Mouse (Mus musculus) heart, embryonic 15.5 days (tissue): ENCODE data around the gene Cic. TPM values are rescaled to one million over a fixed set of nuclear protein-coding genes. Genes with fewer than 3 reads are reported as not detected.

Experiments
- ATAC-seq: fragments of 200-750 bp; cut with Nextera tagmentation; replicated peaks from 2 replicates; pipeline ENCODE4 v1.8.0; 2017; ENCODE audit warnings: low read depth, moderate TSS enrichment; ENCODE audit not compliant: insufficient number of reproducible peaks, insufficient read depth, low FRiP score
- H3K27ac ChIP-seq: fragments of 300-500 bp; sonication (generic); 2 replicates; pipeline ENCODE4 v1.5.1; 2015; ENCODE audit warnings: mild to moderate bottlenecking, inconsistent platforms
- H3K27me3 ChIP-seq: fragments of 300-500 bp; sonication (generic); 2 replicates; pipeline ENCODE4 v1.6.1; 2015; ENCODE audit warnings: inconsistent platforms
- H3K36me3 ChIP-seq: fragments of 300-500 bp; sonication (generic); 2 replicates; pipeline ENCODE4 v1.6.1; 2015; ENCODE audit warnings: mild to moderate bottlenecking, inconsistent platforms
- H3K4me1 ChIP-seq: fragments of 300-500 bp; sonication (generic); replicated peaks from 2 replicates; pipeline ENCODE4 v1.6.1; 2015; ENCODE audit warnings: inconsistent platforms
- H3K4me2 ChIP-seq: fragments of 300-500 bp; sonication (generic); 2 replicates; pipeline ENCODE4 v1.6.1; 2015; ENCODE audit warnings: inconsistent platforms, mild to moderate bottlenecking, moderate library complexity
- H3K4me3 ChIP-seq: fragments of 300-500 bp; sonication (generic); 2 replicates; pipeline ENCODE4 v1.5.1; 2015; ENCODE audit warnings: mild to moderate bottlenecking, inconsistent platforms
- H3K9ac ChIP-seq: fragments of 300-500 bp; sonication (generic); 2 replicates; pipeline ENCODE4 v1.6.1; 2015; ENCODE audit warnings: mild to moderate bottlenecking, inconsistent platforms
- H3K9me3 ChIP-seq: fragments of 300-500 bp; sonication (generic); replicated peaks from 2 replicates; pipeline ENCODE4 v1.6.1; 2016; ENCODE audit warnings: inconsistent platforms
- WGBS: fragments of 180-500 bp; shearing (Covaris S2); methylation state at CpG from one replicate; pipeline ENCODE4 v1.1.7; 2015; ENCODE audit warnings: mixed read lengths; 5-methylcytosine and 5-hydroxymethylcytosine counted together
- polyA plus RNA-seq: library from polyadenylated mRNA; unstranded; fragments of >200 nt; fragmentation: Nextera tagmentation; extraction: Ambion mirVana; gene quantifications from 2 replicates; pipeline ENCODE4 v1.2.1, GENCODE M21; 2015

Gene Cic
- polyA plus RNA-seq, 1 experiment from 2014 or later = 22.9 TPM

- H3K4me3 ChIP-seq = no peak overlapping the region
- peaks cover 15% of the 10 kb centered on the region; the same call in 1 of the 2 replicates for H3K36me3 ChIP-seq
- peaks cover 71% of the 10 kb centered on the region for H3K4me1 ChIP-seq
- ATAC-seq = no peak
- no peak overlapping the region for H3K4me2 ChIP-seq
- WGBS = 79% methylated on average over 38 of the region's 38 CpGs
- H3K9ac ChIP-seq = no peak overlapping the region
- H3K9me3 ChIP-seq = no peaks in the 10 kb centered on the region
- no peaks in the 10 kb centered on the region for H3K27me3 ChIP-seq
- no peak overlapping the region for H3K27ac ChIP-seq
Observed at GRCm38 (mm10) chr7:25272445-25273258, 5.1 kb downstream of the Cic start.

- Histone ChIP-seq H3K4me1 (peaks cover 74% of the 10 kb centered on the region), H3K9me3 (no peaks in the 10 kb centered on the region), H3K27me3 (no peaks in the 10 kb centered on the region), H3K27ac (0 out of 2 replicates have a peak overlapping the region, but pooled peaks have one; percentile 19), H3K9ac (no peak overlapping the region), H3K4me3 (no peak overlapping the region), H3K4me2 (no peak overlapping the region), H3K36me3 (peaks cover 15% of the 10 kb centered on the region; the same call in 1 of the 2 replicates)
- WGBS = 84% methylated on average over 22 of the region's 22 CpGs
- ATAC-seq = no peak
Observed at GRCm38 (mm10) chr7:25273259-25274241, 6.0 kb downstream of the Cic start.

- Histone ChIP-seq H3K9me3 (no peaks in the 10 kb centered on the region), H3K27ac (no peak overlapping the region), H3K27me3 (no peaks in the 10 kb centered on the region), H3K4me2 (no peak overlapping the region), H3K36me3 (peaks cover 15% of the 10 kb centered on the region; the same call in 1 of the 2 replicates), H3K9ac (no peak overlapping the region), H3K4me3 (no peak overlapping the region), H3K4me1 (peaks cover 66% of the 10 kb centered on the region)
- WGBS = 61% methylated on average over 5 of the region's 5 CpGs
- ATAC-seq = no peak
Observed at GRCm38 (mm10) chr7:25274571-25274970, 7.1 kb downstream of the Cic start.

GRCm38 (mm10) chr7:25274996-25275395 lies 7.5 kb downstream of the Cic start:
- Histone ChIP-seq H3K27me3 (no peaks in the 10 kb centered on the region), H3K9ac (no peak overlapping the region), H3K4me2 (no peak overlapping the region), H3K27ac (peak overlapping the region; percentile 98), H3K36me3 (peaks cover 15% of the 10 kb centered on the region; the same call in 1 of the 2 replicates), H3K9me3 (no peaks in the 10 kb centered on the region), H3K4me1 (peaks cover 66% of the 10 kb centered on the region), H3K4me3 (no peak overlapping the region)
- ATAC-seq = no peak
- WGBS = 86% methylated on average over 3 of the region's 3 CpGs

- peak overlapping the region; percentile 33 for H3K4me2 ChIP-seq
- peak overlapping the region; percentile 34; the same call in 1 of the 2 replicates for H3K9ac ChIP-seq
- WGBS = 42% methylated on average over 9 of the region's 9 CpGs
- H3K27me3 ChIP-seq = no peaks in the 10 kb centered on the region
- H3K4me3 ChIP-seq = no peak overlapping the region
- H3K4me1 ChIP-seq = peaks cover 66% of the 10 kb centered on the region
- H3K9me3 ChIP-seq = no peaks in the 10 kb centered on the region
- H3K27ac ChIP-seq = peak overlapping the region; percentile 98
- no peak for ATAC-seq
- peaks cover 15% of the 10 kb centered on the region; the same call in 1 of the 2 replicates for H3K36me3 ChIP-seq
Observed at GRCm38 (mm10) chr7:25275555-25276298, 8.2 kb downstream of the Cic start.

GRCm38 (mm10) chr7:25277405-25277804 lies 9.9 kb downstream of the Cic start:
- Histone ChIP-seq H3K4me3 (0 out of 2 replicates have a peak overlapping the region, but pooled peaks have one; percentile 83), H3K36me3 (peaks cover 5% of the 10 kb centered on the region; the same call in 1 of the 2 replicates), H3K27me3 (no peaks in the 10 kb centered on the region), H3K9ac (peak overlapping the region; percentile 66), H3K4me2 (peak overlapping the region; percentile 80), H3K9me3 (no peaks in the 10 kb centered on the region), H3K27ac (peak overlapping the region; percentile 98), H3K4me1 (peaks cover 72% of the 10 kb centered on the region)
- ATAC-seq = no peak
- WGBS = 89% methylated on average over 4 of the region's 4 CpGs

GRCm38 (mm10) chr7:25277998-25278340 lies 10.5 kb downstream of the Cic start:
- 9% methylated on average over 4 of the region's 4 CpGs for WGBS
- Histone ChIP-seq H3K27ac (peak overlapping the region; percentile 98), H3K9ac (peak overlapping the region; percentile 66), H3K4me2 (peak overlapping the region; percentile 80), H3K4me1 (peaks cover 74% of the 10 kb centered on the region), H3K4me3 (peak overlapping the region; percentile 83), H3K27me3 (no peaks in the 10 kb centered on the region), H3K9me3 (no peaks in the 10 kb centered on the region), H3K36me3 (no peaks in the 10 kb centered on the region)
- ATAC-seq = no peak

- no peaks in the 10 kb centered on the region for H3K27me3 ChIP-seq
- H3K4me3 ChIP-seq = peak overlapping the region; percentile 83
- ATAC-seq = peak; percentile 48
- peak overlapping the region; percentile 66 for H3K9ac ChIP-seq
- no peaks in the 10 kb centered on the region for H3K9me3 ChIP-seq
- H3K27ac ChIP-seq = peak overlapping the region; percentile 98
- peak overlapping the region; percentile 80 for H3K4me2 ChIP-seq
- H3K36me3 ChIP-seq = no peaks in the 10 kb centered on the region
- peaks cover 76% of the 10 kb centered on the region for H3K4me1 ChIP-seq
- under 1% methylated on average over 54 of the region's 60 CpGs for WGBS
Observed at GRCm38 (mm10) chr7:25278341-25279075, 11.0 kb downstream of the Cic start.

GRCm38 (mm10) chr7:25279076-25279860 lies 11.8 kb downstream of the Cic start:
- no peaks in the 10 kb centered on the region for H3K36me3 ChIP-seq
- H3K4me2 ChIP-seq = peak overlapping the region; percentile 80
- H3K4me3 ChIP-seq = peak overlapping the region; percentile 83
- ATAC-seq = peak; percentile 38
- peak overlapping the region; percentile 98 for H3K27ac ChIP-seq
- WGBS = under 1% methylated on average over 47 of the region's 49 CpGs
- no peaks in the 10 kb centered on the region for H3K27me3 ChIP-seq
- H3K9ac ChIP-seq = peak overlapping the region; percentile 66
- no peaks in the 10 kb centered on the region for H3K9me3 ChIP-seq
- H3K4me1 ChIP-seq = peaks cover 76% of the 10 kb centered on the region
